Mouse (Mus musculus) limb, embryonic 12.5 days (tissue): Measurements from ENCODE around the gene B4gat1. TPM values are rescaled to one million over a fixed set of nuclear protein-coding genes. Genes with fewer than 3 reads are reported as not detected.

Experiments
- ATAC-seq: fragments of 200-750 bp; cut with Nextera tagmentation; 2 replicates; pipeline ENCODE4 v1.8.0; 2017; ENCODE audit warnings: low read depth, moderate TSS enrichment; ENCODE audit not compliant: insufficient number of reproducible peaks, insufficient read depth, low FRiP score, low TSS enrichment
- H3K27ac ChIP-seq: fragments of 300-500 bp; sonication (generic); 2 replicates; pipeline ENCODE4 v1.5.1; 2016; ENCODE audit warnings: mild to moderate bottlenecking, moderate library complexity
- H3K27me3 ChIP-seq: fragments of 300-500 bp; sonication (generic); 2 replicates; pipeline ENCODE4 v1.6.1; 2016; ENCODE audit warnings: mild to moderate bottlenecking, moderate library complexity
- H3K36me3 ChIP-seq: fragments of 300-500 bp; sonication (generic); 2 replicates; pipeline ENCODE4 v1.6.1; 2016; ENCODE audit warnings: mild to moderate bottlenecking, moderate library complexity
- H3K4me1 ChIP-seq: fragments of 300-500 bp; sonication (generic); replicated peaks from 2 replicates; pipeline ENCODE4 v1.6.1; 2016
- H3K4me2 ChIP-seq: fragments of 300-500 bp; sonication (generic); 2 replicates; pipeline ENCODE4 v1.6.1; 2016; ENCODE audit warnings: mild to moderate bottlenecking, moderate library complexity
- H3K4me3 ChIP-seq: fragments of 300-500 bp; sonication (generic); replicated peaks from 2 replicates; pipeline ENCODE4 v1.5.1; 2016; ENCODE audit warnings: mild to moderate bottlenecking
- H3K9ac ChIP-seq: fragments of 300-500 bp; sonication (generic); replicated peaks from 2 replicates; pipeline ENCODE4 v1.6.1; 2016; ENCODE audit warnings: mild to moderate bottlenecking, moderate library complexity
- H3K9me3 ChIP-seq: fragments of 300-500 bp; sonication (generic); 2 replicates; pipeline ENCODE4 v1.6.1; 2016; ENCODE audit warnings: mild to moderate bottlenecking, moderate library complexity
- WGBS: fragments of 180-500 bp; shearing (Covaris S2); methylation state at CpG from one replicate; pipeline ENCODE4 v1.1.7; 2016; 5-methylcytosine and 5-hydroxymethylcytosine counted together
- polyA plus RNA-seq: library from polyadenylated mRNA; unstranded; fragments of >200 nt; fragmentation: Nextera tagmentation; extraction: Ambion mirVana; gene quantifications from 2 replicates; pipeline ENCODE4 v1.2.1, GENCODE M21; 2016

The B4gat1 gene
- polyA plus RNA-seq, 1 experiment from 2014 or later = 42.3 TPM

DNA sequence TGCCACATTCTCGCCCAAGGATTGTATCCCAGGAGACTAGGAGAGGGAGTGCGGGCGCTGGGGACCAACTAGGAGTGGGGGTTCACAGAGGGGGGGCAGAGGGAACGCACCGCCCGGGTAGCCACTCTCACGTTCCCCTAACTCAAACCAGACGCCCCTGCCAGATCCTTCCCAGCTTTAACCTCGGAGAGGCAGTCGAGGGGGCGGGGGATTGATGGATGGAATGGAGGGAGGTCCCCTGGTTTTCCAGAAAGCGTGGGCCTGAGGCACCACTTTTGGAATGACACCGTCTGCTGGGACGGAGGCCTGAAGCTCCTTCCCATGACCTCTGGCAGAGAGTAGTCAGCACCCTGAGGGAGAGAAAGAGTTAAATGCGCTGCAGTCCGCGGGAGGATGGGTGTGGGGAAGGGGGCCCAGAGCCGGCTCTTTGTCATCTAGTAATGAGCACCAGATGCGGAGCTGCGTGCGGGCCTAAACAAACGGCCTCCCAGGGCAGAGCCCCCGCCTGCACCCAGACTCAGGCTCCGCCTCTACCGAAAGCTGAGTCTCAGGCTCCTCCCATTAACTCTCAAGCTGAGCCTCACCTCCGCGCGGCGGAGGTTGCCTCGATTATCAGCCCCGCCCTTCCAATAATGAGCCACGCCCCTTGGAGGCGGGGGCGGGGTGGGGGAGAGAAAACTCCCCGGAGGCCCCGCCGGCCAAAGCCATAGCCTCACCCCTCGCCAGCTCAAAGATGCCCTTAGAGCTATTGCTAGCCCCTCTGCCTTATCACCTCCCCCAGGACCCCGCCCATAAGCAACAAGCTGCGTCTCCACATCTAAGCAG lies 33.1 kb downstream of the B4gat1 start:
- ATAC-seq = peak; percentile 85
- under 1% methylated on average over 40 of the region's 40 CpGs for whole genome bisulfite sequencing
- peaks cover 50% of the 10 kb centered on the region for H3K4me1 ChIP-seq
- H3K27me3 ChIP-seq = peaks cover 17% of the 10 kb centered on the region
- H3K9me3 ChIP-seq = no peaks in the 10 kb centered on the region
- peak overlapping the region; percentile 69 for H3K4me3 ChIP-seq
- H3K9ac ChIP-seq = peak overlapping the region; percentile 55
- no peaks in the 10 kb centered on the region for H3K36me3 ChIP-seq
- peak overlapping the region; percentile 99 for H3K4me2 ChIP-seq
- H3K27ac ChIP-seq = peak overlapping the region; percentile 99

- Histone ChIP-seq H3K36me3 (no peaks in the 10 kb centered on the region), H3K27me3 (peaks cover 17% of the 10 kb centered on the region), H3K4me3 (peak overlapping the region; percentile 69), H3K27ac (peak overlapping the region; percentile 99), H3K9ac (peak overlapping the region; percentile 27; the same call in 1 of the 2 replicates), H3K9me3 (no peaks in the 10 kb centered on the region), H3K4me1 (peaks cover 43% of the 10 kb centered on the region), H3K4me2 (peak overlapping the region; percentile 99)
- peak; percentile 7; the same call in 1 of the 2 replicates for ATAC-seq
- under 1% methylated on average over 20 of the region's 20 CpGs for WGBS
These were observed 33.9 kb downstream of the B4gat1 start for GRCm38 (mm10) chr19:5072389-5073019.

DNA sequence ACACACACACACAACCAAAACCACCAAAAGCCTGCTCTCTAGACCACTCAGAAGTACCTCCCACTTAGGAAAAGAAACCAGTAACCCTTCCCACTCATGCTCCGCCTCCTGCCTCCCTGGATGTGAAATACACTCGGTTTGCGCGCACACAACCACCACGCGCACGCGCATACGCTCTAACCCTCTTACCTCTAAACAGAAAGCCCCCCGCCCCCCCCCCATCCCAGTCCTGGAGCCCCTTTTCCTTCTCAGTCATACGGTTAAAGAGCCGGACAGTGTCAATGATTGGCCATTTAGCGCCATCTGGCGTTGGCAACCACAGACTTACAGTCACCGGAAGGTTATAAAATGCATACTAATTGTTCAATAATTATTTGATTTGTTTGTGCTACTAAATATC lies 34.4 kb downstream of the B4gat1 start:
- peak overlapping the region; percentile 69 for H3K4me3 ChIP-seq
- WGBS = under 1% methylated on average over 15 of the region's 15 CpGs
- H3K27ac ChIP-seq = peak overlapping the region; percentile 99
- H3K4me1 ChIP-seq = peaks cover 41% of the 10 kb centered on the region
- no peak overlapping the region for H3K9ac ChIP-seq
- peaks cover 14% of the 10 kb centered on the region for H3K27me3 ChIP-seq
- no peaks in the 10 kb centered on the region for H3K9me3 ChIP-seq
- peak overlapping the region; percentile 99 for H3K4me2 ChIP-seq
- H3K36me3 ChIP-seq = no peaks in the 10 kb centered on the region
- ATAC-seq = peak; percentile 16; the same call in 1 of the 2 replicates

DNA sequence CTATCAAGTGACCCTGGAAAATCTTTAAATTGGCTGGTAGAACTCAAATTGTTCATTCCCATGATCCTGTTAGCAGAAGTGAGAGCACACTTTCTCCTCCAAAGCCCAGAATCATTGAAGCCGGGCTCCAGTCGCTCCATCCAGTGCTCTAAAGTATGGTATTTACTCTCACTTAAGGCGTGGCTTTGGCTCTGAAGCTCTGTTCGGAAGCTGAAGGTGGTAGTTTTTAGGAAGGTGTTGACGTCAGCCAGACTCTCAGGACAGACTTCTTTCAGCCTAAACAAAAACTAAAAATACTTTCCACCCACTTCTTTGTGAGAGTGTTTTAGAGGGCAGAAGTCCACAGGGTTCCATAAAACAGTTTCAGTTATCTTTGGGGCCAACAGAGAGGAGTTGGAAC lies 34.9 kb downstream of the B4gat1 start:
- Histone ChIP-seq H3K36me3 (no peaks in the 10 kb centered on the region), H3K4me2 (peak overlapping the region; percentile 99; the same call in 1 of the 2 replicates), H3K4me1 (peaks cover 37% of the 10 kb centered on the region), H3K9ac (no peak overlapping the region), H3K27me3 (peaks cover 13% of the 10 kb centered on the region), H3K27ac (no peak overlapping the region), H3K9me3 (no peaks in the 10 kb centered on the region), H3K4me3 (no peak overlapping the region)
- WGBS = 39% methylated on average over 5 of the region's 5 CpGs
- ATAC-seq = no peak

DNA sequence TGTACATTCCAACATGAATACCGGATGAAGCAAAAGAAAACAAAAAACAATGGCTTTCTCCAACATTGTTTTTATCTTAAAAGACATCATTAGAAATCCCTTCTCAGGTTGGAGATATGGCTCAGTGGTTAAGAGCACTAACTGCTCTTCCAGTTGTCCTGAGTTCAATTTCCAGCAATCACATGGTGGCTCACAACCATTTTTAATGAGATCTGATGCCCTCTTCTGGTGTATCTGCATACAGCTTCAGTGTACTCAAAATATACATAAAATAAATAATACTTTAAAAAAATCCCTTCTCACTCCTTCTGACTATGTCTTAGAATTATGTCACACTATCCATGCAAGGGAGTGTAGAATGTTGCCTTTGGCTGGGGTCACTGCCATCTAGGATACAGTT lies 40.7 kb downstream of the B4gat1 start:
- WGBS = 90% methylated on average over 1 of the region's 1 CpGs
- H3K4me2 ChIP-seq = no peak overlapping the region
- no peak overlapping the region for H3K9ac ChIP-seq
- H3K36me3 ChIP-seq = no peaks in the 10 kb centered on the region
- no peak for ATAC-seq
- peaks cover 56% of the 10 kb centered on the region for H3K27me3 ChIP-seq
- H3K4me3 ChIP-seq = no peak overlapping the region
- no peaks in the 10 kb centered on the region for H3K9me3 ChIP-seq
- H3K4me1 ChIP-seq = no peaks in the 10 kb centered on the region
- no peak overlapping the region for H3K27ac ChIP-seq

GRCm38 (mm10) chr19:5082005-5082404 lies 43.4 kb downstream of the B4gat1 start:
- Histone ChIP-seq H3K4me1 (peaks cover 10% of the 10 kb centered on the region), H3K9me3 (no peaks in the 10 kb centered on the region), H3K36me3 (no peaks in the 10 kb centered on the region), H3K27me3 (peaks cover 78% of the 10 kb centered on the region), H3K27ac (no peak overlapping the region), H3K4me2 (no peak overlapping the region), H3K9ac (no peak overlapping the region; the same call in 1 of the 2 replicates), H3K4me3 (no peak overlapping the region; the same call in 1 of the 2 replicates)
- no peak for ATAC-seq
- 68% methylated on average over 18 of the region's 18 CpGs for WGBS

DNA sequence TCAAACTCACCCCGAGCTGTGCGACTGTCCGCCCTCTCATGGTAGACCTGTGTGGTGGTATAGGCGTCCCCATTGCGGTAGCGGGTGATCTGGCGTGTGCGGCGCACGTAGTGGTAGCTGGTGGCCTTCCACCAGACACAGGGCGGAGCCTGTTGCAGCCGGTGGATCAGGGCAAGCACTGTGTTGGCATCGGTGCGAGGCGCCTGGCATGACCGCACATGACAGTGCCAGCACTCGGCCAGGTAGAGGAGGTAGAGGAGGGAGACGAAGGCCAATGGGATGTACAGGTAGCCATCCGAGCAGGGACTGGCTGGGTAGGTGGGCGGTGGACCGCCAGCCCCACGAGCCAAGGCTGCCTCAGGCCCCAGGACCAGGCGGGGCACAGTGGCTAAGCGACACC lies 44.0 kb downstream of the B4gat1 start:
- Histone ChIP-seq H3K4me1 (peaks cover 14% of the 10 kb centered on the region), H3K27me3 (peaks cover 79% of the 10 kb centered on the region), H3K27ac (no peak overlapping the region), H3K9ac (no peak overlapping the region), H3K4me3 (no peak overlapping the region), H3K4me2 (no peak overlapping the region), H3K36me3 (no peaks in the 10 kb centered on the region), H3K9me3 (no peaks in the 10 kb centered on the region)
- no peak for ATAC-seq
- WGBS = 69% methylated on average over 24 of the region's 24 CpGs

DNA sequence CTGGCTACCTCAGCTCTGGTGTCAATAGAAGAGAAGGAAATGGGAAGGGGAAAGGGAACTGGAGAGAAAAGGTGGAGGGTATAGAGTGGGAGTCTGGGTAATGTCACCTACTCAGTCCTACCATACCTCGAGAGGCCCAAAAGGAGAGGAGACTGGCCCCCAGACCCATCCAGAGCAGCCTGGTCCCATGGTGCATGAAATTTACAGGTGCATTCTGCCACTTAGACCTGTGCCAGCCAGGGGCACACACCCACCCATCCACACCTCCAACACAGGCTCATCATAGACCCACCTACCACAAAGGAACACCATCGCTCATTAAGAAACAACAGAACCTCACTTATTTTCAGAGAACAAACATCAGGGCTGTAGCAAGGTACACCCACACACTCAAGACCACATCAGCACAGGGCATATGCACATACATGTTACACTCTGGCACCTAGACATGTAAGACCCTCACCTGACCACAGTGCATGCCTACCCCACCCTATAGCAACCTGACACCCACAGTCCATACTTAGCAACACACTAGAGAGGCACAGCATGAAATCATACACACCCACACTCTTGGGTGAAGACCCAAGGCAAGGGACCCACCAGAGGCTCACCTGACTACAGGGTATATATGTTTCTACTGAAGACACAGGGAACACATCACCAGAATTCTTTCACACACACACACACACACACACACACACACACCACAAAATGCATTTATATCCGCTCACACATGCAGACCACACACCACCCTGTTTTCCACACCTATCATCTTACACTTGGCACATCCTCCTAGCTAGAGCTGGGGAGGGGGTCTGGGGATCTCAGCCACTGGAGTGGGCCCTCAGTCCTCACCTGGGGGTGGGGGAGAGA lies 45.6 kb downstream of the B4gat1 start:
- no peaks in the 10 kb centered on the region for H3K36me3 ChIP-seq
- no peak overlapping the region for H3K4me2 ChIP-seq
- peaks cover 75% of the 10 kb centered on the region for H3K27me3 ChIP-seq
- peaks cover 21% of the 10 kb centered on the region for H3K4me1 ChIP-seq
- H3K4me3 ChIP-seq = peak overlapping the region; percentile 49
- no peak for ATAC-seq
- H3K9me3 ChIP-seq = no peaks in the 10 kb centered on the region
- H3K27ac ChIP-seq = no peak overlapping the region
- H3K9ac ChIP-seq = no peak overlapping the region
- 58% methylated on average over 3 of the region's 3 CpGs for WGBS

- H3K4me1 ChIP-seq = peaks cover 24% of the 10 kb centered on the region
- H3K36me3 ChIP-seq = peaks cover 5% of the 10 kb centered on the region
- ATAC-seq = no peak
- H3K9ac ChIP-seq = peak overlapping the region; percentile 60; the same call in 1 of the 2 replicates
- H3K4me3 ChIP-seq = peak overlapping the region; percentile 49
- H3K9me3 ChIP-seq = no peaks in the 10 kb centered on the region
- WGBS = 3% methylated on average over 15 of the region's 15 CpGs
- peak overlapping the region; percentile 79 for H3K4me2 ChIP-seq
- no peak overlapping the region for H3K27ac ChIP-seq
- H3K27me3 ChIP-seq = peaks cover 72% of the 10 kb centered on the region
These were observed 46.2 kb downstream of the B4gat1 start for GRCm38 (mm10) chr19:5084834-5085144.

GRCm38 (mm10) chr19:5085145-5085863 lies 46.7 kb downstream of the B4gat1 start, which contains the start of gene Tmem151a:
Gene Tmem151a, minus strand, starts transcription at chr19:5085531.
- WGBS = under 1% methylated on average over 68 of the region's 69 CpGs
- peak within 1 kb of the TSS; percentile 60 for H3K9ac ChIP-seq

More at GRCm38 (mm10) chr19:5085145-5085863, 46.7 kb downstream of the B4gat1 start, which contains the start of gene Tmem151a:
- H3K4me3 ChIP-seq = peak within 1 kb of the TSS; percentile 49
- no peak within 1 kb of the TSS for H3K27ac ChIP-seq
- peaks cover 7% of the 10 kb centered on the region for H3K36me3 ChIP-seq
- no peaks in the 10 kb centered on the region for H3K9me3 ChIP-seq
- H3K27me3 ChIP-seq = peaks cover 67% of the 10 kb centered on the region
- peak within 1 kb of the TSS; percentile 79 for H3K4me2 ChIP-seq
- H3K4me1 ChIP-seq = peaks cover 24% of the 10 kb centered on the region
- no peak for ATAC-seq
